Comparison of ENCODE assay signal across 8 mouse cellular contexts in genomic region chr4:43454041-43454836, GRCm38 (mm10). TPM values are rescaled to one million over a fixed set of nuclear protein-coding genes. Genes with fewer than 3 reads are reported as not detected.
DNase-seq lines count a peak whose midpoint lies in the region; ATAC-seq and TF ChIP-seq lines count a peak whose summit lies in the region.

Gene Cd72, minus strand, starts transcription at chr4:43454628.

- H3K36me3 ChIP-seq in MEL (ENCODE audit: control insufficient read depth in 1 of 2, insufficient read depth in 2 of 2, low read length in 2 of 2): no peaks in the 10 kb centered on the region; a peak in 1 of 4 replicates
- H3K36me3 ChIP-seq in heart, postnatal 0 days (replicated peaks; ENCODE audit: control insufficient read depth, insufficient read depth, low read length): no peaks in the 10 kb centered on the region
- no peaks in the 10 kb centered on the region for H3K36me3 ChIP-seq in liver, embryonic 15.5 days (replicated peaks)

- H3K27ac ChIP-seq in gastrocnemius, adult 2 months: no peak within 1 kb of the TSS
- no peak within 1 kb of the TSS for H3K27ac ChIP-seq in MEL (ENCODE audit: control insufficient read depth, low read depth, low read length)
- no peak within 1 kb of the TSS for H3K27ac ChIP-seq in heart, postnatal 0 days (ENCODE audit: low read depth)
- H3K27ac ChIP-seq in liver, embryonic 15.5 days (replicated peaks): no peak within 1 kb of the TSS

- peaks cover 0 to 12% of the 10 kb centered on the region in 2 experiments; a peak in 3 of 4 replicates for H3K4me1 ChIP-seq in MEL (ENCODE audit: control insufficient read depth in 1 of 2, insufficient read depth in 2 of 2, low read length in 2 of 2)
- peaks cover 9% of the 10 kb centered on the region; the same call in 1 of the 2 replicates for H3K4me1 ChIP-seq in heart, postnatal 0 days (ENCODE audit: control insufficient read depth, insufficient read depth)
- no peaks in the 10 kb centered on the region; the same call in 1 of the 2 replicates for H3K4me1 ChIP-seq in liver, embryonic 15.5 days (replicated peaks)

- no peak for TF ChIP-seq POLR2A in MEL (IDR thresholded peaks at IDR 0.05; ENCODE audit: control insufficient read depth in 1 of 2, insufficient read depth in 1 of 2, low read depth in 1 of 2, low read length in 2 of 2, poor library complexity in 1 of 2)

- 0 out of 4 replicates have a peak, but pooled peaks of 1 of the 2 experiments have one; percentile 11 for TF ChIP-seq EP300 in MEL (IDR thresholded peaks at IDR 0.05; ENCODE audit: low read depth in 1 of 2, low read length in 2 of 2)
- no peak for TF ChIP-seq EP300 in heart, postnatal 0 days (IDR thresholded peaks at IDR 0.05; ENCODE audit: low read depth)

- H3K79me2 ChIP-seq in MEL (ENCODE audit: control insufficient read depth, insufficient read depth, low read length, poor library complexity): no peaks in the 10 kb centered on the region

- no peaks in the 10 kb centered on the region for H3K9me3 ChIP-seq in MEL (replicated peaks; ENCODE audit: insufficient read depth, low read length)
- no peaks in the 10 kb centered on the region for H3K9me3 ChIP-seq in heart, postnatal 0 days (replicated peaks; ENCODE audit: control insufficient read depth, low read length)
- H3K9me3 ChIP-seq in liver, embryonic 15.5 days (replicated peaks): no peaks in the 10 kb centered on the region

- TF ChIP-seq CTCF in gastrocnemius, adult 2 months (IDR thresholded peaks at IDR 0.05): no peak
- TF ChIP-seq CTCF in MEL (IDR thresholded peaks at IDR 0.05 in 2 of 3, conservative IDR thresholded peaks at IDR 0.05 in 1 of 3; ENCODE audit: control insufficient read depth in 1 of 3, insufficient read depth in 1 of 3, low read depth in 2 of 3, low read length in 3 of 3, poor library complexity in 1 of 3, severe bottlenecking in 1 of 3): no peak
- TF ChIP-seq CTCF in heart, postnatal 0 days (IDR thresholded peaks at IDR 0.05; ENCODE audit: low read depth): no peak

- no peak for DNase-seq in gastrocnemius, adult 2 months
- no peak for DNase-seq in gastrocnemius, postnatal 14 days
- DNase-seq in MEL (ENCODE audit: low read depth, low spot score): peak; percentile 71
- DNase-seq in heart, postnatal 0 days (ENCODE audit: low spot score): no peak
- peak; percentile 59 to 60 for DNase-seq in spleen, adult 18-20 months
- DNase-seq in right cerebral cortex, postnatal 14 days: no peak
- no peak for DNase-seq in thymus, postnatal 25 days

- peak within 1 kb of the TSS; percentile 57 for H3K4me2 ChIP-seq in heart, postnatal 0 days (ENCODE audit: low read depth, low read length)
- peak within 1 kb of the TSS; percentile 30 for H3K4me2 ChIP-seq in liver, embryonic 15.5 days

- no peaks in the 10 kb centered on the region for H3K27me3 ChIP-seq in MEL (ENCODE audit: control insufficient read depth in 1 of 2, insufficient read depth in 2 of 2, low read length in 2 of 2)
- peaks cover 48% of the 10 kb centered on the region for H3K27me3 ChIP-seq in heart, postnatal 0 days (ENCODE audit: control insufficient read depth, insufficient read depth, low read length)
- peaks cover 54% of the 10 kb centered on the region for H3K27me3 ChIP-seq in liver, embryonic 15.5 days

- TF ChIP-seq RAD21 in MEL (IDR thresholded peaks at IDR 0.05; ENCODE audit: low read depth, low read length): no peak

- peak within 1 kb of the TSS; percentile 57 for H3K4me3 ChIP-seq in gastrocnemius, adult 2 months
- H3K4me3 ChIP-seq in MEL (ENCODE audit: control insufficient read depth in 1 of 2, insufficient read depth in 1 of 2, low read depth in 2 of 2, low read length in 2 of 2): peak within 1 kb of the TSS; percentile 39 to 41; a peak in 3 of 4 replicates
- peak within 1 kb of the TSS; percentile 30 for H3K4me3 ChIP-seq in heart, postnatal 0 days (ENCODE audit: low read depth, low read length)
- H3K4me3 ChIP-seq in liver, embryonic 15.5 days (replicated peaks): no peak within 1 kb of the TSS

- intact Hi-C loops in gastrocnemius, adult 2 months (cut with DNase I): no loop called here
- intact Hi-C loops in gastrocnemius, postnatal 14 days (cut with DNase I; ENCODE audit: low total_unique reads): no loop called here

- WGBS in heart, postnatal 0 days: 28% methylated on average over 20 of the region's 20 CpGs
- 18% methylated on average over 20 of the region's 20 CpGs for WGBS in liver, embryonic 15.5 days (ENCODE audit: insufficient replicate concordance)

- ATAC-seq in heart, postnatal 0 days (ENCODE audit: insufficient read depth, low read depth): 0 out of 2 replicates have a peak, but pooled peaks have one; percentile 15
- no peak for ATAC-seq in liver, embryonic 15.5 days (ENCODE audit: insufficient read depth)

- peak within 1 kb of the TSS; percentile 34 for H3K9ac ChIP-seq in MEL (ENCODE audit: control insufficient read depth, low read depth, low read length, poor library complexity, severe bottlenecking)
- H3K9ac ChIP-seq in heart, postnatal 0 days (replicated peaks; ENCODE audit: low read depth, low read length): no peak within 1 kb of the TSS
- no peak within 1 kb of the TSS for H3K9ac ChIP-seq in liver, embryonic 15.5 days

TF ChIP-seq in MEL, 35 proteins besides CTCF, POLR2A, EP300 and RAD21:
- TF ChIP-seq ETS1 (IDR thresholded peaks at IDR 0.05; ENCODE audit: low read depth, low read length): peak; percentile 30; the same call in 1 of the 2 replicates
- no peak for TF ChIP-seq BHLHE40 (IDR thresholded peaks at IDR 0.05; ENCODE audit: borderline replicate concordance, low read depth, low read length)
- TF ChIP-seq TCF12 (IDR thresholded peaks at IDR 0.05; ENCODE audit: low read depth, low read length): 0 out of 2 replicates have a peak, but pooled peaks have one; percentile 7
TF ChIP-seq in MEL: peak in this region for 2.

RNA-seq across cellular contexts. Expression of gene Cd72, which starts in this region (rescaled TPM):
- not detected for total RNA-seq in gastrocnemius, adult 2 months (2021)
- total RNA-seq in gastrocnemius, postnatal 14 days (2021): not detected
- total RNA-seq in MEL (2012; rRNA removed): 0.52 and 1.3 TPM in 2 replicates
- polyA plus RNA-seq in MEL (2012; ENCODE audit: insufficient read depth in 1 of 2, insufficient read length in 2 of 2, low read depth in 1 of 2, low replicate concordance in 2 of 2, missing spikeins in 1 of 2): 1 to 10 TPM in 1 of 2 experiments, not detected in 1; 2.4 TPM
- total RNA-seq in heart, postnatal 0 days (2014; rRNA removed; ENCODE audit: low replicate concordance): 0.08 and 0.81 TPM in 2 replicates
- 3.4 TPM in 2 replicates for polyA plus RNA-seq in heart, postnatal 0 days (2015; fragmentation: Nextera tagmentation; extraction: Ambion mirVana)
- polyA plus RNA-seq in liver, embryonic 15.5 days (2015; fragmentation: Nextera tagmentation; extraction: Ambion mirVana): 0.94 and 1.4 TPM in 2 replicates

Comparison
In these comparisons a context has a peak if more than half of its experiments do, and no peak if none do; other contexts are left out.
1. DNase-seq: peak in MEL (single experiment) and spleen, adult 18-20 months (2 of 2); none in gastrocnemius, adult 2 months (single experiment), gastrocnemius, postnatal 14 days (single experiment), heart, postnatal 0 days (single experiment), right cerebral cortex, postnatal 14 days (single experiment) and thymus, postnatal 25 days (single experiment).